ENCODE assay signal across 8 mouse cellular contexts in the genomic region with DNA sequence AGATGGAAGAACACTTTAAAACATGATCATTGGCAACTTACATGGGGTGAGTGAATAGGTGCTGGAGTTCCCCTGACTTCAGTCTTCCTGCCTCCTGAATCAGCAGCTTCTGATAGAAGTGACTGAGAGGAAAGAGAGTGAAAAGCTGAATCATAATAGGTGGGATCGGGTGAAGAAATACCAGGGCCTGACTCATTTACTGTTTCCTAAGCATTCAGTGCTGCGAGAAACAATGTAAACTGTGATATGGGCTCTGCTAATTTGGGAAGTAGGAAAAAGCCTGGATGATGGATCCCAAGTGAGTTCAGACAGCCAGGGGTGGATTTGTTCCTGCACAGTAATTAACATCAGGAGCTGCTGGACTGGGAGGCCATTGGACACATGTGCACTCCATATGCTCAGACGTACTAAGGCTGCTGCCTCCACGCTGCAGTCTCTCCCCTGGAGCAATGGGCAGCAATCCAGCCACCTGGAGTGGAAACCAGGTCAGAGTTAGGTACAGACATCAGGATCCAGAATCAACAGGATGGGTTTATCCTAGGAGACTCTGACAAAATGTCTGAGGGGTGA. TPM values are rescaled to one million over a fixed set of nuclear protein-coding genes. Genes with fewer than 3 reads are reported as not detected.
DNase-seq lines count a peak whose midpoint lies in the region; ATAC-seq and TF ChIP-seq lines count a peak whose summit lies in the region.

No protein-coding gene starts in this region.

- WGBS in hindbrain, embryonic 10.5 days = 59% methylated on average over 4 of the region's 4 CpGs
- WGBS in hindbrain, postnatal 0 days = 43% methylated on average over 4 of the region's 4 CpGs
- 14% methylated on average over 4 of the region's 4 CpGs for WGBS in limb, embryonic 12.5 days
- 54% methylated on average over 4 of the region's 4 CpGs for WGBS in hindbrain, embryonic 12.5 days
- WGBS in forebrain, embryonic 14.5 days = 40% methylated on average over 4 of the region's 4 CpGs

- ATAC-seq in hindbrain, postnatal 0 days = no peak
- ATAC-seq in CD4-positive, CD25-positive, alpha-beta regulatory T cell, adult 4 months = peak; percentile 59
- ATAC-seq in limb, embryonic 12.5 days (ENCODE audit: insufficient number of reproducible peaks, insufficient read depth, low FRiP score, low TSS enrichment, low read depth) = peak; percentile 80
- no peak for ATAC-seq in hindbrain, embryonic 12.5 days (ENCODE audit: low FRiP score)
- ATAC-seq in forebrain, embryonic 14.5 days = no peak

- no peaks in the 10 kb centered on the region for H3K9me3 ChIP-seq in hindbrain, embryonic 10.5 days
- no peaks in the 10 kb centered on the region for H3K9me3 ChIP-seq in hindbrain, postnatal 0 days (ENCODE audit: low read length)
- no peaks in the 10 kb centered on the region for H3K9me3 ChIP-seq in limb, embryonic 12.5 days
- H3K9me3 ChIP-seq in hindbrain, embryonic 12.5 days (replicated peaks) = no peaks in the 10 kb centered on the region
- no peaks in the 10 kb centered on the region for H3K9me3 ChIP-seq in forebrain, embryonic 14.5 days (replicated peaks; ENCODE audit: control insufficient read depth, low read length)

- no peak overlapping the region for H3K9ac ChIP-seq in hindbrain, postnatal 0 days (replicated peaks; ENCODE audit: low read length)
- H3K9ac ChIP-seq in limb, embryonic 12.5 days (replicated peaks) = no peak overlapping the region
- H3K9ac ChIP-seq in hindbrain, embryonic 12.5 days = no peak overlapping the region
- H3K9ac ChIP-seq in forebrain, embryonic 14.5 days (ENCODE audit: low read length) = no peak overlapping the region

- H3K4me1 ChIP-seq in hindbrain, embryonic 10.5 days (replicated peaks) = peaks cover 21% of the 10 kb centered on the region; the same call in 1 of the 2 replicates
- H3K4me1 ChIP-seq in hindbrain, postnatal 0 days (ENCODE audit: insufficient read depth, low read length) = no peaks in the 10 kb centered on the region
- peaks cover 30% of the 10 kb centered on the region for H3K4me1 ChIP-seq in brown adipose tissue, adult 24 weeks (ENCODE audit: control insufficient read depth, insufficient read depth, insufficient read length, low read length)
- peaks cover 65% of the 10 kb centered on the region for H3K4me1 ChIP-seq in limb, embryonic 12.5 days (replicated peaks)
- peaks cover 8% of the 10 kb centered on the region; the same call in 1 of the 2 replicates for H3K4me1 ChIP-seq in hindbrain, embryonic 12.5 days
- H3K4me1 ChIP-seq in forebrain, embryonic 14.5 days (ENCODE audit: control insufficient read depth, insufficient read depth, low read length) = peaks cover 7% of the 10 kb centered on the region

- no peak overlapping the region for H3K4me3 ChIP-seq in hindbrain, embryonic 10.5 days
- H3K4me3 ChIP-seq in hindbrain, postnatal 0 days (ENCODE audit: low read length) = no peak overlapping the region
- H3K4me3 ChIP-seq in brown adipose tissue, adult 24 weeks (ENCODE audit: insufficient read depth, low read depth, low read length) = no peak overlapping the region
- no peak overlapping the region for H3K4me3 ChIP-seq in limb, embryonic 12.5 days (replicated peaks)
- no peak overlapping the region for H3K4me3 ChIP-seq in hindbrain, embryonic 12.5 days
- H3K4me3 ChIP-seq in forebrain, embryonic 14.5 days (ENCODE audit: low read depth, low read length) = no peak overlapping the region

- peak; percentile 40 for DNase-seq in hindbrain, embryonic 10.5 days (ENCODE audit: low spot score)
- DNase-seq in hindbrain, postnatal 0 days (ENCODE audit: low spot score) = no peak
- DNase-seq in spleen, postnatal 10 days (ENCODE audit: low spot score in 2 of 2) = no peak
- no peak for DNase-seq in forebrain, embryonic 14.5 days (ENCODE audit: low spot score)

- no peak overlapping the region for H3K4me2 ChIP-seq in hindbrain, postnatal 0 days (ENCODE audit: low read depth, low read length)
- H3K4me2 ChIP-seq in limb, embryonic 12.5 days = 0 out of 2 replicates have a peak overlapping the region, but pooled peaks have one; percentile 7
- no peak overlapping the region for H3K4me2 ChIP-seq in hindbrain, embryonic 12.5 days (replicated peaks)
- no peak overlapping the region for H3K4me2 ChIP-seq in forebrain, embryonic 14.5 days (ENCODE audit: low read length)

- H3K36me3 ChIP-seq in hindbrain, embryonic 10.5 days = no peaks in the 10 kb centered on the region
- no peaks in the 10 kb centered on the region for H3K36me3 ChIP-seq in hindbrain, postnatal 0 days (ENCODE audit: insufficient read depth, low read length)
- no peaks in the 10 kb centered on the region for H3K36me3 ChIP-seq in limb, embryonic 12.5 days
- H3K36me3 ChIP-seq in hindbrain, embryonic 12.5 days = no peaks in the 10 kb centered on the region
- no peaks in the 10 kb centered on the region for H3K36me3 ChIP-seq in forebrain, embryonic 14.5 days (ENCODE audit: control insufficient read depth, insufficient read depth, low read length)

- no peaks in the 10 kb centered on the region for H3K27me3 ChIP-seq in hindbrain, embryonic 10.5 days (ENCODE audit: insufficient read depth, poor library complexity, severe bottlenecking)
- no peaks in the 10 kb centered on the region for H3K27me3 ChIP-seq in hindbrain, postnatal 0 days (ENCODE audit: insufficient read depth, low read length)
- no peaks in the 10 kb centered on the region for H3K27me3 ChIP-seq in limb, embryonic 12.5 days
- H3K27me3 ChIP-seq in hindbrain, embryonic 12.5 days = no peaks in the 10 kb centered on the region
- H3K27me3 ChIP-seq in forebrain, embryonic 14.5 days (replicated peaks; ENCODE audit: control insufficient read depth, insufficient read depth, low read length) = no peaks in the 10 kb centered on the region

- TF ChIP-seq CTCF in hindbrain, postnatal 0 days (IDR thresholded peaks at IDR 0.05; ENCODE audit: low read depth) = no peak

- no peak overlapping the region for H3K27ac ChIP-seq in hindbrain, embryonic 10.5 days
- no peak overlapping the region for H3K27ac ChIP-seq in hindbrain, postnatal 0 days
- 0 out of 2 replicates have a peak overlapping the region, but pooled peaks have one; percentile 23 for H3K27ac ChIP-seq in brown adipose tissue, adult 24 weeks (replicated peaks; ENCODE audit: low read depth, low read length)
- peak overlapping the region; percentile 88 for H3K27ac ChIP-seq in limb, embryonic 12.5 days
- no peak overlapping the region for H3K27ac ChIP-seq in hindbrain, embryonic 12.5 days
- no peak overlapping the region for H3K27ac ChIP-seq in forebrain, embryonic 14.5 days (ENCODE audit: low read depth, low read length)

RNA-seq across cellular contexts. Expression of gene Cyth3, which starts 20.1 kb away (rescaled TPM):
- 33.6 and 36.4 TPM in 2 replicates for polyA plus RNA-seq in hindbrain, embryonic 10.5 days (2016; fragmentation: Nextera tagmentation; extraction: Ambion mirVana)
- 43.3 and 43.6 TPM in 2 replicates for total RNA-seq in hindbrain, postnatal 0 days (2014; rRNA removed)
- 35.5 and 36.3 TPM in 2 replicates for polyA plus RNA-seq in hindbrain, postnatal 0 days (2015; fragmentation: Nextera tagmentation; extraction: Ambion mirVana)
- 10 to 100 TPM; 40.6 to 59.7 TPM for polyA plus RNA-seq in CD4-positive, CD25-positive, alpha-beta regulatory T cell, adult 4 months (2017; shearing (Covaris generic))
- polyA plus RNA-seq in brown adipose tissue, adult 24 weeks (2012; ENCODE audit: insufficient read depth, insufficient read length, missing spikeins) = 11.9 and 13.7 TPM in 2 replicates
- polyA plus RNA-seq in limb, embryonic 12.5 days (2016; fragmentation: Nextera tagmentation; extraction: Ambion mirVana) = 53.2 and 55.5 TPM in 2 replicates
- 39.8 and 46.1 TPM in 2 replicates for polyA plus RNA-seq in hindbrain, embryonic 12.5 days (2016; fragmentation: Nextera tagmentation; extraction: Ambion mirVana)
- 26.1 and 34.1 TPM in 2 replicates for polyA plus RNA-seq in forebrain, embryonic 14.5 days (2014; fragmentation: Nextera tagmentation; extraction: Ambion mirVana)

Comparison
In these comparisons a context has a peak if more than half of its experiments do, and no peak if none do; other contexts are left out.
1. H3K27ac ChIP-seq: peak in brown adipose tissue, adult 24 weeks (single experiment) and limb, embryonic 12.5 days (single experiment); none in hindbrain, embryonic 10.5 days (single experiment), hindbrain, postnatal 0 days (single experiment), hindbrain, embryonic 12.5 days (single experiment) and forebrain, embryonic 14.5 days (single experiment).
2. ATAC-seq: peak in CD4-positive, CD25-positive, alpha-beta regulatory T cell, adult 4 months (single experiment) and limb, embryonic 12.5 days (single experiment); none in hindbrain, postnatal 0 days (single experiment), hindbrain, embryonic 12.5 days (single experiment) and forebrain, embryonic 14.5 days (single experiment).